Mouse (Mus musculus): ENCODE results near the gene Heatr1. TPM values are rescaled to one million over a fixed set of nuclear protein-coding genes. Genes with fewer than 3 reads are reported as not detected.

Heatr1 gene
- polyA plus RNA-seq, 1 experiment = 66.3 TPM

Other genes starting within 250 kb of the Heatr1 start
- 13.5 and 14.5 TPM in 2 replicates for gene Mtr, start 136.9 kb upstream of the Heatr1 start, polyA plus RNA-seq (2012; rRNA removed)
- gene Actn2, start 54.3 kb upstream of the Heatr1 start, polyA plus RNA-seq (2012; rRNA removed) = 19.2 and 93.2 TPM in 2 replicates
- 35.9 and 37.6 TPM in 2 replicates for gene Lgals8, start 69.9 kb downstream of the Heatr1 start, polyA plus RNA-seq (2012; rRNA removed)
- gene Edaradd, start 125.4 kb downstream of the Heatr1 start, polyA plus RNA-seq (2012; rRNA removed) = 9.6 and 9.8 TPM in 2 replicates
- gene Ero1lb, start 170.8 kb downstream of the Heatr1 start, polyA plus RNA-seq (2012; rRNA removed) = 14.9 and 22.1 TPM in 2 replicates

Data from thymus, adult 2 months (tissue).